Mouse (Mus musculus) layer of hippocampus, adult 18-20 months (tissue): ENCODE data around the gene Cers2. TPM values are rescaled to one million over a fixed set of nuclear protein-coding genes. Genes with fewer than 3 reads are reported as not detected.

ENCODE experiments used
- DNase-seq, 2 experiments: peaks; one replicate each; pipeline ENCODE4 v3.0.0; 2022; ENCODE audit warnings: low spot score in 2 of 2
- total RNA-seq, 2 experiments: library from RNA; stranded (reverse); gene quantifications; 2 replicates each; pipeline ENCODE4 v1.2.3; 2021

The Cers2 gene
- total RNA-seq, 2 experiments from 2014 or later = 54.2 to 54.5 TPM

GRCm38 (mm10) chr3:95287541-95287940 is 27.1 kb upstream of the Cers2 start:
- DNase-seq = no peak

- DNase-seq = no peak
Observed at GRCm38 (mm10) chr3:95289419-95289818, 25.2 kb upstream of the Cers2 start.

GRCm38 (mm10) chr3:95290156-95290555 is 24.4 kb upstream of the Cers2 start:
- DNase-seq = no peak

- DNase-seq = no peak
Observed at GRCm38 (mm10) chr3:95291041-95291440, 23.6 kb upstream of the Cers2 start.

- DNase-seq = no peak
Observed at GRCm38 (mm10) chr3:95292899-95293298, 21.7 kb upstream of the Cers2 start.

GRCm38 (mm10) chr3:95293537-95293936 is 21.1 kb upstream of the Cers2 start:
- DNase-seq = no peak

GRCm38 (mm10) chr3:95294316-95294715 is 20.3 kb upstream of the Cers2 start:
- no peak for DNase-seq

GRCm38 (mm10) chr3:95294718-95295117 is 19.9 kb upstream of the Cers2 start:
- DNase-seq = no peak

GRCm38 (mm10) chr3:95295321-95296102 is 19.1 kb upstream of the Cers2 start:
- DNase-seq = no peak

- peak in 1 of 2 experiments; percentile 20 for DNase-seq
Observed at GRCm38 (mm10) chr3:95296103-95296469, 18.5 kb upstream of the Cers2 start.

- no peak for DNase-seq
Observed at GRCm38 (mm10) chr3:95298018-95298417, 16.6 kb upstream of the Cers2 start.

GRCm38 (mm10) chr3:95301204-95301796 is 13.3 kb upstream of the Cers2 start:
- DNase-seq = no peak

- no peak for DNase-seq
Observed at GRCm38 (mm10) chr3:95306244-95306643, 8.3 kb upstream of the Cers2 start.

GRCm38 (mm10) chr3:95307100-95307499 is 7.5 kb upstream of the Cers2 start, which contains the start of gene Anxa9:
Gene Anxa9, minus strand, starts transcription at chr3:95307176.
- no peak for DNase-seq

GRCm38 (mm10) chr3:95310496-95310895 is 4.1 kb upstream of the Cers2 start:
- no peak for DNase-seq

- peak in 1 of 2 experiments; percentile 81 for DNase-seq
Observed at GRCm38 (mm10) chr3:95310968-95311882, 3.4 kb upstream of the Cers2 start.

GRCm38 (mm10) chr3:95312623-95313022 is 2.0 kb upstream of the Cers2 start:
- DNase-seq = no peak

GRCm38 (mm10) chr3:95313476-95313875 is 1.1 kb upstream of the Cers2 start:
- DNase-seq = no peak

- DNase-seq = no peak
Observed at GRCm38 (mm10) chr3:95314075-95314474, 516 bp upstream of the Cers2 start.

- peak; percentile 52 to 63 for DNase-seq
Observed at GRCm38 (mm10) chr3:95315094-95315843, 678 bp downstream of the Cers2 start.
